Mouse (Mus musculus): ENCODE results near the gene Naaladl2. TPM values are rescaled to one million over a fixed set of nuclear protein-coding genes. Genes with fewer than 3 reads are reported as not detected.
"Not testable (repeated sequence)": the region's sequence is repeated elsewhere in the genome, so short reads cannot be mapped to it uniquely, and the experiment has no call there.

Naaladl2 gene
- polyA plus RNA-seq, 1 experiment from 2014 or later, result 0.18 TPM

GRCm38 (mm10) chr3:24440621-24441020, 703.4 kb downstream of the Naaladl2 start:
- no peak overlapping the region for H3K9ac ChIP-seq (replicated peaks)
- no peaks in the 10 kb centered on the region for H3K9me3 ChIP-seq
- H3K4me3 ChIP-seq, result no peak overlapping the region
- no peak overlapping the region for H3K27ac ChIP-seq (replicated peaks)
- no peaks in the 10 kb centered on the region for H3K4me1 ChIP-seq
- 78% methylated on average over 6 of the region's 6 CpGs for WGBS
- no peak overlapping the region for H3K4me2 ChIP-seq (replicated peaks)
- ATAC-seq (replicated peaks), result no peak
- no peaks in the 10 kb centered on the region for H3K27me3 ChIP-seq
- H3K36me3 ChIP-seq, result no peaks in the 10 kb centered on the region

GRCm38 (mm10) chr3:24432761-24433160, 711.3 kb downstream of the Naaladl2 start:
- 81% methylated on average over 3 of the region's 3 CpGs for WGBS
- Histone ChIP-seq H3K4me2 (replicated peaks) (no peak overlapping the region), H3K9ac (replicated peaks) (no peak overlapping the region)

GRCm38 (mm10) chr3:24391737-24392136, 752.3 kb downstream of the Naaladl2 start:
- Histone ChIP-seq H3K27me3 (no peaks in the 10 kb centered on the region), H3K4me2 (replicated peaks) (no peak overlapping the region), H3K9me3 (no peaks in the 10 kb centered on the region), H3K4me1 (no peaks in the 10 kb centered on the region), H3K36me3 (no peaks in the 10 kb centered on the region), H3K4me3 (no peak overlapping the region), H3K27ac (replicated peaks) (no peak overlapping the region), H3K9ac (replicated peaks) (no peak overlapping the region)
- no peak for ATAC-seq (replicated peaks)

More at GRCm38 (mm10) chr3:24432761-24433160, 711.3 kb downstream of the Naaladl2 start:
- Histone ChIP-seq H3K4me3 (no peak overlapping the region), H3K27me3 (no peaks in the 10 kb centered on the region), H3K9me3 (no peaks in the 10 kb centered on the region), H3K4me1 (no peaks in the 10 kb centered on the region), H3K36me3 (no peaks in the 10 kb centered on the region), H3K27ac (replicated peaks) (no peak overlapping the region)
- no peak for ATAC-seq (replicated peaks)

- Histone ChIP-seq H3K4me2 (replicated peaks) (no peak overlapping the region), H3K9ac (replicated peaks) (no peak overlapping the region), H3K27me3 (no peaks in the 10 kb centered on the region), H3K9me3 (no peaks in the 10 kb centered on the region), H3K36me3 (no peaks in the 10 kb centered on the region), H3K4me1 (no peaks in the 10 kb centered on the region), H3K27ac (replicated peaks) (no peak overlapping the region), H3K4me3 (no peak overlapping the region)
- WGBS, result 38% methylated on average over 1 of the region's 1 CpGs
- ATAC-seq (replicated peaks), result no peak
Measured at GRCm38 (mm10) chr3:24391311-24391710, 752.8 kb downstream of the Naaladl2 start.

- 68% methylated on average over 2 of the region's 2 CpGs for WGBS
- no peaks in the 10 kb centered on the region for H3K36me3 ChIP-seq
- no peaks in the 10 kb centered on the region for H3K27me3 ChIP-seq
- H3K4me2 ChIP-seq (replicated peaks), result no peak overlapping the region
- H3K4me3 ChIP-seq, result no peak overlapping the region
- no peak overlapping the region for H3K27ac ChIP-seq (replicated peaks)
- H3K4me1 ChIP-seq, result no peaks in the 10 kb centered on the region
- no peak overlapping the region for H3K9ac ChIP-seq (replicated peaks)
- ATAC-seq (replicated peaks), result no peak
- no peaks in the 10 kb centered on the region for H3K9me3 ChIP-seq
Measured at GRCm38 (mm10) chr3:24355010-24355409, 789.1 kb downstream of the Naaladl2 start.

GRCm38 (mm10) chr3:24321489-24322405, 822.3 kb downstream of the Naaladl2 start:
- no peaks in the 10 kb centered on the region for H3K9me3 ChIP-seq
- H3K4me2 ChIP-seq (replicated peaks), result no peak overlapping the region
- no peak for ATAC-seq (replicated peaks)
- H3K27me3 ChIP-seq, result no peaks in the 10 kb centered on the region
- no peaks in the 10 kb centered on the region for H3K36me3 ChIP-seq
- no peak overlapping the region for H3K9ac ChIP-seq (replicated peaks)
- H3K27ac ChIP-seq (replicated peaks), result no peak overlapping the region
- H3K4me1 ChIP-seq, result no peaks in the 10 kb centered on the region
- 84% methylated on average over 11 of the region's 11 CpGs for WGBS
- H3K4me3 ChIP-seq, result no peak overlapping the region

- Histone ChIP-seq H3K4me3 (no peak overlapping the region), H3K9me3 (no peaks in the 10 kb centered on the region), H3K9ac (replicated peaks) (no peak overlapping the region), H3K36me3 (no peaks in the 10 kb centered on the region), H3K27me3 (no peaks in the 10 kb centered on the region), H3K4me2 (replicated peaks) (no peak overlapping the region), H3K27ac (replicated peaks) (no peak overlapping the region), H3K4me1 (no peaks in the 10 kb centered on the region)
- 71% methylated on average over 4 of the region's 4 CpGs for WGBS
- no peak for ATAC-seq (replicated peaks)
Measured at GRCm38 (mm10) chr3:24314658-24315297, 829.3 kb downstream of the Naaladl2 start.

GRCm38 (mm10) chr3:24225418-24225817, 918.6 kb downstream of the Naaladl2 start:
- Histone ChIP-seq H3K4me3 (no peak overlapping the region), H3K27me3 (no peaks in the 10 kb centered on the region), H3K9ac (replicated peaks) (no peak overlapping the region), H3K36me3 (no peaks in the 10 kb centered on the region), H3K4me1 (no peaks in the 10 kb centered on the region), H3K4me2 (replicated peaks) (no peak overlapping the region), H3K27ac (replicated peaks) (no peak overlapping the region), H3K9me3 (no peaks in the 10 kb centered on the region)
- ATAC-seq (replicated peaks), result no peak
- WGBS, result 79% methylated on average over 2 of the region's 2 CpGs

GRCm38 (mm10) chr3:24217476-24217875, 926.6 kb downstream of the Naaladl2 start:
- no peak overlapping the region for H3K4me3 ChIP-seq
- 97% methylated on average over 1 of the region's 1 CpGs for WGBS
- H3K4me1 ChIP-seq, result no peaks in the 10 kb centered on the region
- ATAC-seq (replicated peaks), result no peak
- no peaks in the 10 kb centered on the region for H3K9me3 ChIP-seq
- no peak overlapping the region for H3K9ac ChIP-seq (replicated peaks)
- H3K36me3 ChIP-seq, result no peaks in the 10 kb centered on the region
- H3K27me3 ChIP-seq, result no peaks in the 10 kb centered on the region
- no peak overlapping the region for H3K27ac ChIP-seq (replicated peaks)
- H3K4me2 ChIP-seq (replicated peaks), result no peak overlapping the region

GRCm38 (mm10) chr3:24166531-24166930, 977.5 kb downstream of the Naaladl2 start:
- no peak for ATAC-seq (replicated peaks)
- Histone ChIP-seq H3K4me2 (replicated peaks) (no peak overlapping the region), H3K36me3 (no peaks in the 10 kb centered on the region), H3K9ac (replicated peaks) (no peak overlapping the region), H3K4me3 (no peak overlapping the region), H3K27ac (replicated peaks) (no peak overlapping the region), H3K9me3 (no peaks in the 10 kb centered on the region), H3K4me1 (no peaks in the 10 kb centered on the region), H3K27me3 (no peaks in the 10 kb centered on the region)

- Histone ChIP-seq H3K9me3 (no peaks in the 10 kb centered on the region), H3K4me3 (no peak overlapping the region), H3K27me3 (no peaks in the 10 kb centered on the region), H3K36me3 (no peaks in the 10 kb centered on the region), H3K9ac (replicated peaks) (no peak overlapping the region), H3K4me2 (replicated peaks) (no peak overlapping the region), H3K4me1 (no peaks in the 10 kb centered on the region), H3K27ac (replicated peaks) (no peak overlapping the region)
- ATAC-seq (replicated peaks), result no peak
Measured at GRCm38 (mm10) chr3:24163992-24164391, 980.1 kb downstream of the Naaladl2 start.

- H3K9ac ChIP-seq (replicated peaks); H3K4me1 ChIP-seq; ATAC-seq (replicated peaks); H3K36me3 ChIP-seq; H3K9me3 ChIP-seq; H3K27me3 ChIP-seq; H3K4me2 ChIP-seq (replicated peaks); H3K4me3 ChIP-seq; H3K27ac ChIP-seq (replicated peaks): not testable (repeated sequence)
- 63% methylated on average over 4 of the region's 4 CpGs for WGBS
Measured at GRCm38 (mm10) chr3:24151086-24151815, 992.8 kb downstream of the Naaladl2 start.
